Mouse (Mus musculus) neural tube, embryonic 11.5 days (tissue): Measurements from ENCODE around the gene Exosc5. TPM values are rescaled to one million over a fixed set of nuclear protein-coding genes. Genes with fewer than 3 reads are reported as not detected.
A peak's percentile ranks its signal among the peaks of the same experiment; 100 is the strongest.

Source experiments
- ATAC-seq: fragments of 200-750 bp; cut with Nextera tagmentation; 2 replicates; pipeline ENCODE4 v1.8.0; 2017; ENCODE audit warnings: moderate number of reproducible peaks, mild to moderate bottlenecking, moderate TSS enrichment, moderate library complexity; ENCODE audit not compliant: insufficient read depth, low FRiP score, low TSS enrichment
- DNase-seq: peaks from one replicate; pipeline ENCODE4 v3.0.0-alpha.2; 2015; ENCODE audit warnings: low spot score
- H3K27ac ChIP-seq: fragments of 300-500 bp; sonication (generic); 2 replicates; pipeline ENCODE4 v1.5.1; 2014; ENCODE audit warnings: low read depth, mild to moderate bottlenecking, low read length
- H3K27me3 ChIP-seq: fragments of 300-500 bp; sonication (generic); 2 replicates; pipeline ENCODE4 v1.6.1; 2014; ENCODE audit warnings: mild to moderate bottlenecking, low read length, mixed read lengths; ENCODE audit not compliant: control insufficient read depth, insufficient read depth
- H3K36me3 ChIP-seq: fragments of 300-500 bp; sonication (generic); 2 replicates; pipeline ENCODE4 v1.6.1; 2014; ENCODE audit warnings: mild to moderate bottlenecking, low read length, moderate library complexity, mixed read lengths; ENCODE audit not compliant: control insufficient read depth, insufficient read depth
- H3K4me1 ChIP-seq: fragments of 300-500 bp; sonication (generic); 2 replicates; pipeline ENCODE4 v1.6.1; 2014; ENCODE audit warnings: low read length, mixed read lengths; ENCODE audit not compliant: control insufficient read depth, insufficient read depth
- H3K4me2 ChIP-seq: fragments of 300-500 bp; sonication (generic); 2 replicates; pipeline ENCODE4 v1.6.1; 2014; ENCODE audit warnings: low read depth, mild to moderate bottlenecking, moderate library complexity
- H3K4me3 ChIP-seq: fragments of 300-500 bp; sonication (generic); 2 replicates; pipeline ENCODE4 v1.5.1; 2014; ENCODE audit warnings: low read depth, low read length
- H3K9ac ChIP-seq: fragments of 300-500 bp; sonication (generic); 2 replicates; pipeline ENCODE4 v1.6.1; 2014; ENCODE audit warnings: mild to moderate bottlenecking, low read length
- H3K9me3 ChIP-seq: fragments of 300-500 bp; sonication (generic); 2 replicates; pipeline ENCODE4 v1.6.1; 2016; ENCODE audit warnings: low read length; ENCODE audit not compliant: control insufficient read depth
- WGBS: fragments of 180-500 bp; shearing (Covaris S2); extraction: QIAGEN DNeasy Blood & Tissue Kit; methylation state at CpG from one replicate; pipeline ENCODE4 v1.1.7; 2014; 5-methylcytosine and 5-hydroxymethylcytosine counted together
- polyA plus RNA-seq: library from polyadenylated mRNA; unstranded; fragments of >200 nt; fragmentation: Nextera tagmentation; extraction: Ambion mirVana; gene quantifications from 2 replicates; pipeline ENCODE4 v1.2.1, GENCODE M21; 2014

Gene Exosc5
- polyA plus RNA-seq, 1 experiment from 2014 or later: 49.8 TPM

- H3K9me3 ChIP-seq: no peaks in the 10 kb centered on the region
- H3K4me2 ChIP-seq: peak within 1 kb of the TSS; percentile 57
- DNase-seq: peak; percentile 94
- peak within 1 kb of the TSS; percentile 35; the same call in 1 of the 2 replicates for H3K9ac ChIP-seq
- H3K4me1 ChIP-seq: no peaks in the 10 kb centered on the region
- H3K4me3 ChIP-seq: peak within 1 kb of the TSS; percentile 36
- WGBS: 1% methylated on average over 53 of the region's 53 CpGs
- H3K27me3 ChIP-seq: no peaks in the 10 kb centered on the region
- ATAC-seq: peak; percentile 92
- no peaks in the 10 kb centered on the region for H3K36me3 ChIP-seq
- no peak within 1 kb of the TSS for H3K27ac ChIP-seq
These were observed 39.9 kb upstream of the Exosc5 start, which contains the start of gene Dmac2 for GRCm38 (mm10) chr7:25618865-25619721. Gene Dmac2 (plus strand): TSS chr7:25619414.

GRCm38 (mm10) chr7:25619722-25619991 lies 39.3 kb upstream of the Exosc5 start:
- H3K27ac ChIP-seq: no peak overlapping the region
- DNase-seq: no peak
- H3K36me3 ChIP-seq: no peaks in the 10 kb centered on the region
- peak overlapping the region; percentile 36 for H3K4me3 ChIP-seq
- H3K4me1 ChIP-seq: no peaks in the 10 kb centered on the region
- no peak for ATAC-seq
- H3K4me2 ChIP-seq: peak overlapping the region; percentile 57
- H3K9ac ChIP-seq: peak overlapping the region; percentile 35; the same call in 1 of the 2 replicates
- WGBS: 24% methylated on average over 5 of the region's 5 CpGs
- no peaks in the 10 kb centered on the region for H3K9me3 ChIP-seq
- H3K27me3 ChIP-seq: no peaks in the 10 kb centered on the region

GRCm38 (mm10) chr7:25620101-25620500 lies 38.9 kb upstream of the Exosc5 start:
- Histone ChIP-seq H3K27me3 (no peaks in the 10 kb centered on the region), H3K9ac (no peak overlapping the region), H3K27ac (no peak overlapping the region), H3K36me3 (no peaks in the 10 kb centered on the region), H3K4me1 (no peaks in the 10 kb centered on the region), H3K4me2 (no peak overlapping the region), H3K4me3 (no peak overlapping the region), H3K9me3 (no peaks in the 10 kb centered on the region)
- 91% methylated on average over 5 of the region's 5 CpGs for WGBS
- DNase-seq (no peak), ATAC-seq (no peak)

- H3K9me3 ChIP-seq: no peaks in the 10 kb centered on the region
- no peaks in the 10 kb centered on the region for H3K36me3 ChIP-seq
- H3K4me1 ChIP-seq: no peaks in the 10 kb centered on the region
- no peaks in the 10 kb centered on the region for H3K27me3 ChIP-seq
- ATAC-seq: no peak
- no peak overlapping the region for H3K4me2 ChIP-seq
- H3K4me3 ChIP-seq: no peak overlapping the region
- no peak for DNase-seq
- no peak overlapping the region for H3K27ac ChIP-seq
- H3K9ac ChIP-seq: no peak overlapping the region
- WGBS: 91% methylated on average over 11 of the region's 11 CpGs
These were observed 38.2 kb upstream of the Exosc5 start for GRCm38 (mm10) chr7:25620751-25621150.

GRCm38 (mm10) chr7:25623857-25624370 lies 35.0 kb upstream of the Exosc5 start:
- peaks cover 7% of the 10 kb centered on the region for H3K4me1 ChIP-seq
- 93% methylated on average over 11 of the region's 11 CpGs for WGBS
- H3K9me3 ChIP-seq: no peaks in the 10 kb centered on the region
- no peak overlapping the region for H3K27ac ChIP-seq
- H3K27me3 ChIP-seq: peaks cover 14% of the 10 kb centered on the region
- no peak for DNase-seq
- no peak overlapping the region for H3K9ac ChIP-seq
- no peak overlapping the region for H3K4me2 ChIP-seq
- H3K36me3 ChIP-seq: no peaks in the 10 kb centered on the region
- ATAC-seq: no peak
- no peak overlapping the region for H3K4me3 ChIP-seq

GRCm38 (mm10) chr7:25624851-25625250 lies 34.1 kb upstream of the Exosc5 start:
- DNase-seq: no peak
- Histone ChIP-seq H3K36me3 (peaks cover under 1% of the 10 kb centered on the region), H3K9me3 (no peaks in the 10 kb centered on the region), H3K4me2 (no peak overlapping the region), H3K9ac (no peak overlapping the region), H3K27ac (no peak overlapping the region), H3K4me3 (no peak overlapping the region), H3K27me3 (peaks cover 15% of the 10 kb centered on the region), H3K4me1 (peaks cover 7% of the 10 kb centered on the region)
- WGBS: 78% methylated on average over 5 of the region's 5 CpGs
- no peak for ATAC-seq

GRCm38 (mm10) chr7:25625594-25626250 lies 33.2 kb upstream of the Exosc5 start:
- ATAC-seq: no peak
- Histone ChIP-seq H3K4me3 (no peak overlapping the region), H3K4me2 (no peak overlapping the region), H3K27ac (no peak overlapping the region), H3K4me1 (peaks cover 7% of the 10 kb centered on the region), H3K9ac (no peak overlapping the region), H3K27me3 (peaks cover 15% of the 10 kb centered on the region), H3K36me3 (peaks cover 3% of the 10 kb centered on the region), H3K9me3 (no peaks in the 10 kb centered on the region)
- 77% methylated on average over 10 of the region's 10 CpGs for WGBS
- no peak for DNase-seq

- ATAC-seq: no peak
- Histone ChIP-seq H3K9me3 (no peaks in the 10 kb centered on the region), H3K9ac (peak within 1 kb of the TSS; percentile 44), H3K27me3 (peaks cover 15% of the 10 kb centered on the region), H3K36me3 (peaks cover 3% of the 10 kb centered on the region), H3K4me3 (peak within 1 kb of the TSS; percentile 18), H3K27ac (no peak within 1 kb of the TSS), H3K4me2 (peak within 1 kb of the TSS; percentile 44), H3K4me1 (peaks cover 7% of the 10 kb centered on the region)
- 22% methylated on average over 29 of the region's 29 CpGs for WGBS
- DNase-seq: no peak
These were observed 32.2 kb upstream of the Exosc5 start, which contains the start of gene B3gnt8 for GRCm38 (mm10) chr7:25626509-25627430. Gene B3gnt8 (plus strand): TSS chr7:25626654.
